Mouse (Mus musculus): ENCODE data around the gene Bbs9. TPM values are rescaled to one million over a fixed set of nuclear protein-coding genes. Genes with fewer than 3 reads are reported as not detected.

Gene Bbs9
- polyA plus RNA-seq, 1 experiment = 14.3 TPM

- DNase-seq (ENCODE audit: low spot score) = no peak
Measured at GRCm38 (mm10) chr9:22748617-22749016, 273.1 kb downstream of the Bbs9 start.

DNA sequence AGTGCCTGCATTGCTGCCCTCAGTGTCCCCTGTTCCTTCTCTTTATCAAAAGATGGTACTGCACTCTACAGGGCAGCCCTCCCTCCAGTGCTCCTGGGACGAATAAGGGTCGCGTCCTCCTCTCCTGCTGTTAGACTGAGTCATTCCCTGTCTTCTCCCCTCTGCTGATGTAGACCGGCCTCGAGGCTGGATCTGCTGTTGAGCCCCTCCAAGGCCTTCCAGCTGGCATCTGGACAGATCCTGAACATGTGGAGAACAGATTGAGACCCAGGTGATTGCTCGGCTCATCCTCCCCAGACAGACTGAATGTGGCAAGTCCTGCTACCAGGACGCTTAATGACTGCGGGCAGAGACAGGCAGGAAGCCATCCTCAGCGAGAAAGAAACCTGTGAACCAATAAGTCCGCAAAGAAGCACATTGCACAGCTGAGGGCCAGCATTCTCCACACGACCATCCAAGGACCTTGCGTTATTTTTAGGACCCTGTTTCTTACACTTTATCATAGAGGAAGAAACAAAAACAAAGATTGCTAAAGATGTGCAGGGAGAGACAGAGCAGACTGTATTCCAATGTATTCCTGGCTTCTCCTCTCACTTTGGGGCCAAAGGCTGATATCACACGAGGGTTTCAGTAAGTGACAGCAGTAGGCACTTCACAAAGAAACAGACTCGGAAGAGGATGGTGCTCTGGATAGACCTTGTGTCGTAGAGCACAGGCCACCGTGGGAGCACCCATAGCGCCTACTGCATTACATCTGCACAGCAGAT lies 275.4 kb downstream of the Bbs9 start:
- DNase-seq (ENCODE audit: low spot score) = no peak

DNA sequence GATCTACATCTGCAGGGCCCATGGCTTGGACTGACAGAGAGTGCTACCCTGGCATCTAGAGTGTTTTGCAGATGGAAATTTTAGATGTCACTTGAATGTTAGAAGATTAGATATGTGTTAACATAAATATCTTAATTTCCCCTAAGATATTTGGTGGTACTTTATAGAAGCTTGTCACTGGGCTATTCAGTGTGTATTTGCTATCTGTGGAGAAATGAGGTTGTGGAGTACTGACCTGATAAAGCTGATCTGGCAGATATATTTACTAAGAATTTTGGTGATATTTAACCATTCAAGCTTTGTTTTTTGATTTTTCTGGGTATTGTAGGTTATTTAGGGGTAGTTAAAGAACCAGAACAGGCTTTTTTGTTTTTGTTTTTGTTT lies 276.0 kb downstream of the Bbs9 start:
- no peak for DNase-seq (ENCODE audit: low spot score)

DNA sequence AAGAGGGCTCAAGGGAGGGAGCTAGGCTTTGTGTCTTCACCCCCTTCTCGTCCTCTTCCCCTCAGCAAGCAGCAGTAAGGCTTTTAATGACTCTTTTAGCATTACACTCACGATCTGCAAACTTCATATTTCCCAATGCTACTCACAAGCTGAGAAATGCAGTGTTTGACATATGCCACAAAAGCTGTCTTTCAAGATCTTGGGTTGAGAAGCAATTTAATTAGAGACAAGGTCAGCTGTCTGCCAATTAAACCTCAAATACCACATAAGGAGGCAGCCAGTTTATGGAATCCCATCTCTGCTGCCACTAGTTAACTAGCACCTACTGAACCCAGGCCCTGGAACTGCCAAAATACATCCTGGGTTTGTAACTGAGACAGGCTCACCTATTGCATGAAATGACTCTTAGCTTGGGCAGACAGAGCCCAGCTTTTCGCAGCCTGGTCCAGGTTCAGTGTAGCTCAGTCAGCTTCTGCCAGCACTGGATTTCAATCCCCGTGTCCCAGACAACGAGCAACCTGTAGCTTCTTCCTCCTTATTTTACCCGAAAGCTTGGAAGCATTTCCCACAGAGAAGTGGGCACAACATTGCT lies 278.7 kb downstream of the Bbs9 start:
- DNase-seq (ENCODE audit: low spot score) = no peak

GRCm38 (mm10) chr9:22758487-22758886 lies 283.0 kb downstream of the Bbs9 start:
- no peak for DNase-seq (ENCODE audit: low spot score)

DNA sequence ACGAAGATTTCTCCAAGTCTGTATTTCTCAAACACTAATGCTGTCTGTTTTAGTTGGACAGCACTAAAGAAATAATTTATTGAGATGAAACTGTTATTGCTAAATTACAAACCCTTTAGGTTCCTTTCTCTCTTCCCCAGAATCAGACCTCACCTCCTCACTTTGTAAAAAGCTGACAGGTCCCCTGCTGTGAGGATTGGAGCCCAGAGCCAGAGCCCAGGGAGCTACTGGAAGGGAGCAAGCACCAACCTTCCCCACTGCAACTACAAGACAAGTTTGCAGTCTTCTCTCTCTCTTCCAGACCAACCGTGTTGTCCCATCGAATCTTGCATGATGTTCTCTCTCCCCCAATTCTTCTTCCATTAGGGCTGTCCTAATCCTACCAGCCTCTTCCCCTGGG lies 283.7 kb downstream of the Bbs9 start:
- DNase-seq (ENCODE audit: low spot score) = no peak

- DNase-seq (ENCODE audit: low spot score) = no peak
Measured at GRCm38 (mm10) chr9:22760376-22760775, 284.9 kb downstream of the Bbs9 start.

DNA sequence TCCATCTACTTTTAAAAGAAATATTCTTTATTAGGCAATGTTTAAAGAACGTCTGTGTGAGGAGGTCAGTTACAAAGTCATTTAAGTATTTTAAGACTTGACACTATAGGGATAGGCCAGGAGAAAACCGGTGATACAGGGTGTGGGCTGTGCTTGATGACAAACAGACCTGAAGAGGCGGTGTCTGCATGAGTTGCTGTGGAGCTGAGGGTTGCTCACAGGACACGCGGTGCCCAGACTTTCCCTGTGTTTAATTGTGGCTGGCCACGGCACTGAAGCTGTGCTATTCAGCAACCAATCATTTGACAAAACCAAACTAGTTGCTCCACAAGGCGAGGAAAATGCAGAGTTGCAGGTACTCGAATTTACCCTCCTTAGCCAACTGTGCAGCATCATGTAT lies 286.0 kb downstream of the Bbs9 start:
- no peak for DNase-seq (ENCODE audit: low spot score)

GRCm38 (mm10) chr9:22765618-22766220 lies 290.2 kb downstream of the Bbs9 start:
- DNase-seq (ENCODE audit: low spot score) = no peak

GRCm38 (mm10) chr9:22767154-22767553 lies 291.6 kb downstream of the Bbs9 start:
- no peak for DNase-seq (ENCODE audit: low spot score)

DNA sequence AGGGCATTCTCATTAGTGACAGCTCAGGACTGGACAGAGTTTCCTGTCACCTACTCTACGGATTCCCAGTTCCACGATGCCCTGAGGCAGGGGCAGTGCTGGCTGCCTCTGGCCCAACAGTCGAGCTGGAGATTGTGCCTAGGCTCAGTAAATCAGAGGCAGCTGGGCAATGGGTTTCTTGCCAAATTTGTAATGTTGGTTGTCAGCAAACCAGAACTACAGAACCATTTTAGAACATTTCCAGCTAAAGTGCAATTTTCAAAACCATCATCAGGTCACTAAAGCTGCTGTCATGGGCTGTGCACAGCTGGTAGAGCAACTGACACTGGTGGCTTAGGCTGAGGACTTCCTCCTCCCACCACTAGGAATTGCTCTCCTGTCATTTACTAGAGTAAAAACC lies 292.3 kb downstream of the Bbs9 start:
- no peak for DNase-seq (ENCODE audit: low spot score)

GRCm38 (mm10) chr9:22771785-22772184 lies 296.3 kb downstream of the Bbs9 start:
- DNase-seq (ENCODE audit: low spot score) = no peak

GRCm38 (mm10) chr9:22776246-22776961 lies 300.9 kb downstream of the Bbs9 start:
- no peak for DNase-seq (ENCODE audit: low spot score)

- DNase-seq (ENCODE audit: low spot score) = no peak
Measured at GRCm38 (mm10) chr9:22777425-22777824, 301.9 kb downstream of the Bbs9 start.

DNA sequence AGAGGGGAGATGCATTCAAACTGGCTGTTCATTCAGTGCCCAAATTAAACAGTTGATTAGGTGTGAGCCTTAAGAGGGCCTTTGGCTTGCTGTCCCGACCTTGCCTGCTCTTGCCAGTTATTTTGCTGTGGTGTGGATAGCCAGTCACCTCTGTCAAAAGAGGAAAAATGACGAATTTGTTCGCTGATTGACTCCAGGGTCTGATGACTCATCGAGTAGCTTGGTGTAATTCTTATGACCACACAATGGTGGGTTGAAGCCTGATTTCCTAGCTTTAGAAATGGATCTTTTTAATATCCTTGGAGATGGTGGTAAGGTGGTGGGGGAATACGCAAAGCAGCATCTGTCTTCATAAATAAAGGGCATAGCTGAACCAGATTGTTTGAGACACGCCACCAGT lies 304.1 kb downstream of the Bbs9 start:
- DNase-seq (ENCODE audit: low spot score) = no peak

GRCm38 (mm10) chr9:22786006-22786405 lies 310.5 kb downstream of the Bbs9 start:
- DNase-seq (ENCODE audit: low spot score) = no peak

GRCm38 (mm10) chr9:22788423-22788822 lies 312.9 kb downstream of the Bbs9 start:
- no peak for DNase-seq (ENCODE audit: low spot score)

DNA sequence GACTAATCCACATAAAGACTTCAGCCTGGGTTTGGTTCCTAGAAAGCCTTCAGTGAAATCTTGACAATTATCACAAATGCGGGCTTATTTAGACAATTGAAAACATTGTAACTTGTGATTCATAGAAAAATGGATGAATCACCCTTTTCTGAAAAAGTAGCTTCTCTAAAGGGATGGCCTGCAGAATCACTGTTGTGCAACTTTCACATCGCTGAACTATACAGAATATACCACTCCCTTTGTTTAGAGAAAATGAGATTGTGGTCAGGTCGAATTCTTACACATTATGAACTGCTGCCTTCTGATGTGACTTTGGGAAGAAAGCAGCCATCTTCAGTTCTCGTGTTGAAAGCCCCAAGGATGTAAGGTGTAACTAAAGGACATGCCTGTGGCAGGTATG lies 313.3 kb downstream of the Bbs9 start:
- DNase-seq (ENCODE audit: low spot score) = no peak

DNA sequence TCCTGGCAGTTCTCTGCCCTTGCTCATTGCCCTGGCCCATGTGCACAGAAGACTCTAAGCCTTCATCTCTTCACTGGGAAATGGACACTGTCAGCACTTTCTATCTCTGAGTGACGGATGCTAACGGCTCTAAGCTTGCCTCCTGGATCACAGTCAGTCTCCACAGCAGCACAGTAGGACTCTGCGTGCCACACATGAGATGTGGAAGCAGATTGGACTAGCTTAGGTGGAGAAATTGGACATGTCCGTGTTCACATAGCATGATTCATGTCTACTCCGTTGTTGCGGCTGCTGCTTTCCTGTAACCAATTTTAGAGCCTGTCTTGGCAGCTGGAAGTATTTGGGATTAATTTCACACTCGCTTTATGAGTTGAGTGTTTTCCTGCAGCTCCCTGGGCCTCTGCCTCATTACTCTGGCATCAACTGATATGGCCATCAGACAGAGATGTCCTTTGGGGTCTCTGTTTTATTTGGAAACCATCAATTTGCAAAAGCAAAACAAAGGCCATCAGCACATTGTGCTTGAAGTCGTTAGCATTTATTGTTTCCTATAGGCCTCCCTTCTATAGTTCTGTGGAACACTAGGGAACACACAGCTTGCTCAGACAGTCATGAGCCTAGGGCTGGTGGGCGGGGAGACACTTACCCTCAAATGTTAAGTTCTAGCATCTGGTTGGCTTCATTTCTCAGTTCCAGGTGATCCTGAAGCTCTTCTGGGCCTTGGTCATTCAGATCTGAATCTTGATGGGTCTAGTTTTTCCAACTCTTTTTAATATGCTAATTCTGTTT lies 314.1 kb downstream of the Bbs9 start:
- no peak for DNase-seq (ENCODE audit: low spot score)

- DNase-seq (ENCODE audit: low spot score) = no peak
Measured at GRCm38 (mm10) chr9:22791208-22791607, 315.7 kb downstream of the Bbs9 start.

GRCm38 (mm10) chr9:22791750-22792149 lies 316.2 kb downstream of the Bbs9 start:
- no peak for DNase-seq (ENCODE audit: low spot score)

GRCm38 (mm10) chr9:22793698-22794097 lies 318.2 kb downstream of the Bbs9 start:
- no peak for DNase-seq (ENCODE audit: low spot score)
